Mouse (Mus musculus) heart, embryonic 13.5 days (tissue): ENCODE results near the gene Mxra7. TPM values are rescaled to one million over a fixed set of nuclear protein-coding genes. Genes with fewer than 3 reads are reported as not detected.
"Not testable (repeated sequence)": the region's sequence is repeated elsewhere in the genome, so short reads cannot be mapped to it uniquely, and the experiment has no call there.

Experiments used
- ATAC-seq: fragments of 200-750 bp; cut with Nextera tagmentation; 2 replicates; pipeline ENCODE4 v1.8.0; 2017; ENCODE audit warnings: moderate TSS enrichment; ENCODE audit not compliant: insufficient number of reproducible peaks, low FRiP score, low TSS enrichment; ENCODE audit errors: extremely low read depth
- H3K27ac ChIP-seq: fragments of 300-500 bp; sonication (generic); replicated peaks from 2 replicates; pipeline ENCODE4 v1.5.1; 2015; ENCODE audit warnings: moderate library complexity, mild to moderate bottlenecking, inconsistent platforms
- H3K27me3 ChIP-seq: fragments of 300-500 bp; sonication (generic); replicated peaks from 2 replicates; pipeline ENCODE4 v1.6.1; 2015; ENCODE audit warnings: mild to moderate bottlenecking, inconsistent platforms
- H3K36me3 ChIP-seq: fragments of 300-500 bp; sonication (generic); 2 replicates; pipeline ENCODE4 v1.6.1; 2015; ENCODE audit warnings: mild to moderate bottlenecking, inconsistent platforms
- H3K4me1 ChIP-seq: fragments of 300-500 bp; sonication (generic); 2 replicates; pipeline ENCODE4 v1.6.1; 2015; ENCODE audit warnings: inconsistent platforms
- H3K4me2 ChIP-seq: fragments of 300-500 bp; sonication (generic); 2 replicates; pipeline ENCODE4 v1.6.1; 2015; ENCODE audit warnings: inconsistent platforms, mild to moderate bottlenecking, moderate library complexity
- H3K4me3 ChIP-seq: fragments of 300-500 bp; sonication (generic); 2 replicates; pipeline ENCODE4 v1.5.1; 2015; ENCODE audit warnings: moderate library complexity, mild to moderate bottlenecking, inconsistent platforms
- H3K9ac ChIP-seq: fragments of 300-500 bp; sonication (generic); 2 replicates; pipeline ENCODE4 v1.6.1; 2015; ENCODE audit warnings: inconsistent platforms, mild to moderate bottlenecking, moderate library complexity
- H3K9me3 ChIP-seq: fragments of 300-500 bp; sonication (generic); 2 replicates; pipeline ENCODE4 v1.6.1; 2016; ENCODE audit warnings: inconsistent platforms
- WGBS: fragments of 180-500 bp; shearing (Covaris S2); methylation state at CpG from one replicate; pipeline ENCODE4 v1.1.7; 2015; ENCODE audit warnings: mixed read lengths; 5-methylcytosine and 5-hydroxymethylcytosine counted together
- polyA plus RNA-seq: library from polyadenylated mRNA; unstranded; fragments of >200 nt; fragmentation: Nextera tagmentation; extraction: Ambion mirVana; gene quantifications from 2 replicates; pipeline ENCODE4 v1.2.1, GENCODE M21; 2015

Mxra7 gene
- polyA plus RNA-seq, 1 experiment from 2014 or later = 19.3 TPM

DNA sequence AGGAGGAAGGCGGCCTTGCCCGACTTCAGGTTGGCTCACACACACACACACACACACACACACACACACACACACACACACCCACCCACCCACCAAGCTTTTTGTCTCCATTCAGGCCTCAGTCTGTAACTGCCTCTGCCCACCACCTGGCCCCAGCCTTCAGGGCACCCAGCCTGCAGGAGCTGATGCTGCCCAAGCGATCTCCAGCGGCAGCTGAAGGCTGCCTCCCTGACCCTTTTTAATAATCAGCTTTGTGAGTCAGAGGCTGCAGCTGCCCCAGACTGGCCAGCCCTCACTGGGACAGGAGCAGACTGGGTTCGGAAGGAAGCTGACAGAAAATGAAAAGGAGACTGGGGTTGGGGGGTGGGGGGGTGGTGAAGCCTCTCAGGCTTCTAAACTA is 2.6 kb downstream of the Mxra7 start:
- peak overlapping the region; percentile 10 for H3K4me3 ChIP-seq
- H3K9me3 ChIP-seq = no peaks in the 10 kb centered on the region
- H3K27ac ChIP-seq = peak overlapping the region; percentile 48; the same call in 1 of the 2 replicates
- H3K36me3 ChIP-seq = peaks cover 3% of the 10 kb centered on the region; the same call in 1 of the 2 replicates
- H3K9ac ChIP-seq = peak overlapping the region; percentile 45; the same call in 1 of the 2 replicates
- peaks cover 73% of the 10 kb centered on the region for H3K4me1 ChIP-seq
- no peak for ATAC-seq
- 60% methylated on average over 5 of the region's 5 CpGs for WGBS
- H3K27me3 ChIP-seq = no peaks in the 10 kb centered on the region
- peak overlapping the region; percentile 27; the same call in 1 of the 2 replicates for H3K4me2 ChIP-seq

DNA sequence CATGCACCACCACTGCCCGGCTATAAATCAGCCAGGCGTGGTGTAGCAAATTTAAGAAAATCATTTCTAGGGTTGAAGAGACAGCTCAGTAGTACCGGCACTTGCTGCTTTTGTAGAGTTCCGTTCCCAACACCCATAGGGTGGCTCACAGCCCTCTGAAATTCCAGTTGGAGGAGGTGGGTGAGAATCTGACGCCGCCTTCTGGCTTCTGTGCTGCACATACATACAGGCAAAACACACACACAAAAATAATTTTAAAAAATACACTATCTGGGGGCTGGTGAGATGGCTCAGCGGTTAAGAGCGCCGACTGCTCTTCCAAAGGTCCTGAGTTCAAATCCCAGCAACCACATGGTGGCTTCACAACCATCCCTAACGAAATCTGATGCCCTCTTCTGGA is 4.0 kb downstream of the Mxra7 start:
- H3K27me3 ChIP-seq, H3K9me3 ChIP-seq, H3K36me3 ChIP-seq, H3K9ac ChIP-seq, H3K4me3 ChIP-seq, H3K4me2 ChIP-seq, ATAC-seq, H3K27ac ChIP-seq: not testable (repeated sequence)
- peaks cover 79% of the 10 kb centered on the region for H3K4me1 ChIP-seq
- WGBS = 93% methylated on average over 10 of the region's 10 CpGs

DNA sequence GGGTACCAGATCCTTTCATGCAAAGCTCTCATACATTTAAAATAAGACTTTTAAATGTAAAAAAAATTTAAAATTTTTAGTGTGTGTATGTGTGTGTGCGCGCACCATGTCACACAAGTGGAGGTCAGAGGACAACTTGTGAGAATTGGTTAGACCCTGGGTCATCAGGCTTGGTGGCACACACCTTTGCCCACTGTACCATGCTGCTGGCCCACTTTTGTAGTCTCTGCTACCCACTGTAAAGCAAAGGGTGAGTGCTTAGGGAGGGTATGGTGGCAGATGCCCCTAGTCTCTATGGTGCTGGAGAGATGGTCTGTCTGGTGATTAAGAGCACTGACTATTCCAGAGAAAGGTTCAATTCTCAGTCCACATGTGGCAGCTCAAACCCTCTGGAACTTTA is 4.6 kb downstream of the Mxra7 start:
- H3K9me3 ChIP-seq = no peaks in the 10 kb centered on the region
- H3K9ac ChIP-seq = no peak overlapping the region
- WGBS = 98% methylated on average over 2 of the region's 2 CpGs
- ATAC-seq = no peak
- H3K4me1 ChIP-seq = peaks cover 77% of the 10 kb centered on the region
- no peak overlapping the region for H3K27ac ChIP-seq
- no peaks in the 10 kb centered on the region for H3K27me3 ChIP-seq
- no peak overlapping the region for H3K4me3 ChIP-seq
- peaks cover 3% of the 10 kb centered on the region; the same call in 1 of the 2 replicates for H3K36me3 ChIP-seq
- H3K4me2 ChIP-seq = no peak overlapping the region

DNA sequence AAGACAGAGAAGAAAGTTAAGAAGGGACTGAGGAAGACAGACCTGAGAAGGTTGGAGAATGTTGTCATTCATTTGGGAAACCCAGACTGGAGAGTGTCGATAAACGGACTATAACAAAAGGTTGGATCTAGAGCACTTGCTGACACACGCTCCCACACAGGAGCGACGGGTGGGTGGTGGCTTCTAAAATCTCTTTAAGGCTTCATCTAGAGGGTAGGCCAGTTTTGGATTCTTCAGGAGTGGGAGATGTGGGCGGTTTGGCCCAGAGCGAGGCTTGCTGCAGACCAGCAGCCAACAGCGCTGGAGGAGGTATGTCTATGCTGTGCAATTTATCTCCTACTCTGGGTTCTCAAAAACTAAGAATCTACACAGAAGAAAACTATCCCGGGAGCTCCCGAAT is 5.2 kb downstream of the Mxra7 start:
- H3K36me3 ChIP-seq = peaks cover 3% of the 10 kb centered on the region; the same call in 1 of the 2 replicates
- no peaks in the 10 kb centered on the region for H3K27me3 ChIP-seq
- peak overlapping the region; percentile 58 for H3K4me2 ChIP-seq
- H3K27ac ChIP-seq = peak overlapping the region; percentile 96
- H3K9ac ChIP-seq = peak overlapping the region; percentile 77
- no peaks in the 10 kb centered on the region for H3K9me3 ChIP-seq
- 81% methylated on average over 10 of the region's 10 CpGs for WGBS
- ATAC-seq = no peak
- peaks cover 74% of the 10 kb centered on the region for H3K4me1 ChIP-seq
- H3K4me3 ChIP-seq = no peak overlapping the region

DNA sequence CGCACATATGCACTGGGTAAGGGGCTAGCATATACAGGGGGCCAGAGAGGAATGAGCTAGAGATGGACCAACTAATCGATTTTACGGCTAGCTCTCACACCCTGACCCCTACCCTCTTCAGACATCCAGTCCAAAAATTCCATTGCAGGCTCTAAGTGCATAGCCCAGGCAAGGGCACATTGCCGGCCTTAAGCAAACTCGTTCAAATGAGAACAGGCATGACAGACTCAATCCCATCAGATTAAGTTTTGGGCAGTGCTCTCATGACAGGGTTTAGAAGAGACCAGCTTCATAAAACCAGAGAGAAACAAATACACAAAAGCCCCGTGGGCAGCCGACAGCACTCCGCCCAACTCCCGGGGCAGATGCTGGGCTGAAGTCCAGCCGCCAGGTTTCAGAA is 5.6 kb downstream of the Mxra7 start:
- H3K4me3 ChIP-seq = no peak overlapping the region

DNA sequence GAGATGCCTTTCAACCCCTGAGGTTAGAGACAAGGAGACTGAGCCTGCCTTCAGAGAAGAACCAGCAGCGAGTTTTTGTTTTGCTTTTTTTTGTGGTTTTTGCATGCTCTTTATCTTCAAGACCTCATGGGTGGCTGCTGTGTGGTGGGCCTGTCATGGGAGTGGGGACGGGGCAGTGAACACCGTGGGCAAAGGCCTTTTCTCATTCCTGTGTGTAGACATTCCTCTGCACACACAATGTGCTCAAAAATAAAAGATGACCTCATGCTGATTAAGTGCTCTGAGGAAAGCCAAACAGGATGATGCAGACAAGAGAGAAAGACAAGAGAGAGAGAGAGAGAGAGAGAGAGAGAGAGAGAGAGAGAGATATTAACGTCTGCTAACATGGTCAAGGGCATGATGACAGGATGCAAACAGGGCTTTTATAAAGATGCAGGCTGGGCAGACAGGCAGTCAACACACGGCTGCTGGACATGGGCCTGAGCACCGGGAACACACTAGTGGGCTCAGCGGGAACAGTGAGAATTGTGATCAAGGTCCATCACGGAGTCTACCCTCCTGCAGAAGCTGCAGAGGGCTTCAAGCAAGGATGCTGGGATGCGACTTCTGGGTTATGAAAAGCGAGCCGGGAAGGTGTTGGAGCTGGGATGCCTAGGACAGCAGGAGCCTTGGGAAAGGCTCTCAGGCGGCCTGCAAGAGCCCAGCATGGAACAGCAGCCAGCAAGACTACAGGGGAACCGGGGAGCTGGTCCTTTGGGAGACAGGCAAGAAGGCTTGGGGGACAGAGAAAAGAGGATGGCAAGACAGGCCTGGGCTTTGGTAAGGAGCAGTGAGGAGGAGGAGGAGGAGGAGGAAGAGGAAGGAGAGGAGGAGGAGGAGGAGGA is 6.5 kb downstream of the Mxra7 start:
- 27% methylated on average over 13 of the region's 13 CpGs for WGBS
- Histone ChIP-seq H3K4me1 (peaks cover 74% of the 10 kb centered on the region), H3K4me3 (peak overlapping the region; percentile 29), H3K27ac (peak overlapping the region; percentile 96), H3K27me3 (no peaks in the 10 kb centered on the region), H3K36me3 (peaks cover 3% of the 10 kb centered on the region; the same call in 1 of the 2 replicates), H3K4me2 (peak overlapping the region; percentile 58), H3K9me3 (no peaks in the 10 kb centered on the region), H3K9ac (peak overlapping the region; percentile 77)
- peak; percentile 29; the same call in 1 of the 2 replicates for ATAC-seq

More for the DNA sequence above, 5.6 kb downstream of the Mxra7 start:
- Histone ChIP-seq H3K9ac (peak overlapping the region; percentile 77), H3K27me3 (no peaks in the 10 kb centered on the region), H3K4me1 (peaks cover 74% of the 10 kb centered on the region), H3K9me3 (no peaks in the 10 kb centered on the region), H3K27ac (peak overlapping the region; percentile 96), H3K36me3 (peaks cover 3% of the 10 kb centered on the region; the same call in 1 of the 2 replicates), H3K4me2 (peak overlapping the region; percentile 58)
- no peak for ATAC-seq
- 64% methylated on average over 10 of the region's 10 CpGs for WGBS

DNA sequence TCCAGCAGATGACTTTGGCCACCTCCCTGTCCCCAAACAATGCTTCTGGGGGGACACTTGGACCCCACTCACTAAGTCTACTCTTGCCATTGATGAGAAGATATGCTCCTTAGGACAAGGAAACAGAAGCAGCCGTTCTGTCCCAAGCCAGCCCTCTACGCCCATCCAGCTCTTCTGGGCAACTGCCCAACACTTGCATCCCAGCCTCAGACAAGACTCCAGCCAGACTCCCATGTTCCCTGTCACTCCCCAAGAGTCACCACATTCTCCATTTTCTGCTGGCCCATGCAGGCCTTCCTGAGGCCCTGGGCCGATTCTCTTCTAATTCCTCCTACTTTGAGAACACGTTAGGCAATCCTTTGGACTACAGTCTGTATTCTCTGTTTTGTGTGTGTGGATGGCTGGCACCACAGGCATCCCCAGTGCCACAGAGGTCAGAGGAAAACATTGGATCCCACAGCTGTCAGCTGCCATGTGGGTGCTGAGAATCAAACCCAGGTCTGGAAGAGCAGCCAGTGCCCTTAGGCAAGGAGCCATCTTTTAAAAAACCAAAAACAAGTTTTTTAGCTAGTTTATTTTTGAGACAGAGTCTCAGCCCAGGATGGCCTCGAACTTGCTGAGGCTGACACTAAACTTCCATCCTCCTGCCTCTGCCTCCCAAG is 7.8 kb downstream of the Mxra7 start:
- H3K4me1 ChIP-seq = peaks cover 72% of the 10 kb centered on the region
- no peaks in the 10 kb centered on the region for H3K9me3 ChIP-seq
- peak overlapping the region; percentile 96 for H3K27ac ChIP-seq
- peaks cover 3% of the 10 kb centered on the region; the same call in 1 of the 2 replicates for H3K36me3 ChIP-seq
- no peak overlapping the region for H3K4me3 ChIP-seq
- no peak overlapping the region; the same call in 1 of the 2 replicates for H3K9ac ChIP-seq
- H3K27me3 ChIP-seq = no peaks in the 10 kb centered on the region
- H3K4me2 ChIP-seq = no peak overlapping the region
- no peak for ATAC-seq
- 73% methylated on average over 5 of the region's 5 CpGs for WGBS

DNA sequence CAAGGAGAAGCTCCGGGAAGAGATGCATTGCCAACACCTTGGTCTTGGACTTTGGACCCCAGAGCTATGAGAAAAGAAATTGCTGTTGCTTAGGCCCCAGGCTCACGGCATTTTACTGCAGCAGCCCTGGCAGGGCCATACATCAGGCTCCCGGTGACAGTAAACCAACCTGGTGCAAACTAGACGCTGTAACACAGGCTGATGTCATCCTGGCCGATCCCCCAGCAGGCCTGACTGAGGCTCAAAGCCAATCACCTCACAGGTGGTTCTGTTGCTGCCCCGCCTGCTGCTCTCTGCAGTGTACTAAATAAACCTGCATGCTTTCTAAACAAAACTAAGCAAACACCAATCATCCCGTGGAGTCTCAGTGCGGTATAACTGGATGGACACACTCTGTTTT is 9.1 kb downstream of the Mxra7 start:
- H3K27me3 ChIP-seq = no peaks in the 10 kb centered on the region
- no peak for ATAC-seq
- H3K9me3 ChIP-seq = no peaks in the 10 kb centered on the region
- peak overlapping the region; percentile 66; the same call in 1 of the 2 replicates for H3K27ac ChIP-seq
- peaks cover under 1% of the 10 kb centered on the region; the same call in 1 of the 2 replicates for H3K36me3 ChIP-seq
- H3K4me2 ChIP-seq = no peak overlapping the region
- H3K4me1 ChIP-seq = peaks cover 83% of the 10 kb centered on the region
- H3K9ac ChIP-seq = 0 out of 2 replicates have a peak overlapping the region, but pooled peaks have one; percentile 4
- H3K4me3 ChIP-seq = no peak overlapping the region
- 56% methylated on average over 8 of the region's 8 CpGs for WGBS

DNA sequence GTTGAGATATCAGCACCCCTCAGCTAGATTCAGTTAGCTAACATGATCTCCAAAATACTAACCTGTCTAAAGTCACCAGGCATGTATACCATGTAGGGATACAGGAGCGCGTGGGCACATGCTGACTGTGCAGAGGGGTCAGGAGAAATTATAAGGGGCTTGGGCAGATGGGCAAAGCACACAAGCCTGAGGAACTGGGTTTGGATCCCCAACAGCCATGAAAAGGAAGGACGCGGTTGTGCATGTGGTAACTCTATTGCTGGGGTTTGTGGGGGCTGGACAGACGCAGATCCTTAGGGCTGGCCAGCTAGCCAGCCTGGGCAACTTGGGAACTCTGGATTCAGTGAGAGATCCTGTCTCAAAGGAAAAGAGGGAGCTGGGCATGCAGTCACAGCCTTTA is 10.3 kb downstream of the Mxra7 start:
- Histone ChIP-seq H3K4me1 (peaks cover 90% of the 10 kb centered on the region), H3K4me3 (no peak overlapping the region), H3K36me3 (no peaks in the 10 kb centered on the region), H3K9ac (no peak overlapping the region), H3K27me3 (no peaks in the 10 kb centered on the region), H3K9me3 (no peaks in the 10 kb centered on the region), H3K27ac (no peak overlapping the region), H3K4me2 (no peak overlapping the region)
- ATAC-seq = no peak
- WGBS = 89% methylated on average over 5 of the region's 5 CpGs

DNA sequence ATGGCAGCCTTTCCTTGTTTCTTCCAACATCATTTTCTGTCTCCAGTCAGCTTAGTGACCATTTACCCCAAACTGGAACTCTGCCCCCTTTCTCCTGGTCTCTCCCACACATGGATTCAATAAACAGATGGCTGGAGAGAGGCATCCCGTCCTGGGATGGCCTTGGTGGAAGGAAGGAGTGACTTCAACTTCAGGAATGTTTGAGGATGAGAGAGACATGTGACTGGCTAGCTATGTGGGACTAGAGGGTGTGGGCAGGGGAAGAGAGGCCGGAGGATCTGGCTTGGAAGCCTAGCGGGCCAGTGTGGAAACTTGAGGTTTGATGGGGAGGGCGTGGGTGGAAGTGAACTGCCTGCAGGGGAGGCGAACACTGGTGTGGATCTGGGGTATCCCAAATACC is 11.1 kb downstream of the Mxra7 start:
- no peak for ATAC-seq

DNA sequence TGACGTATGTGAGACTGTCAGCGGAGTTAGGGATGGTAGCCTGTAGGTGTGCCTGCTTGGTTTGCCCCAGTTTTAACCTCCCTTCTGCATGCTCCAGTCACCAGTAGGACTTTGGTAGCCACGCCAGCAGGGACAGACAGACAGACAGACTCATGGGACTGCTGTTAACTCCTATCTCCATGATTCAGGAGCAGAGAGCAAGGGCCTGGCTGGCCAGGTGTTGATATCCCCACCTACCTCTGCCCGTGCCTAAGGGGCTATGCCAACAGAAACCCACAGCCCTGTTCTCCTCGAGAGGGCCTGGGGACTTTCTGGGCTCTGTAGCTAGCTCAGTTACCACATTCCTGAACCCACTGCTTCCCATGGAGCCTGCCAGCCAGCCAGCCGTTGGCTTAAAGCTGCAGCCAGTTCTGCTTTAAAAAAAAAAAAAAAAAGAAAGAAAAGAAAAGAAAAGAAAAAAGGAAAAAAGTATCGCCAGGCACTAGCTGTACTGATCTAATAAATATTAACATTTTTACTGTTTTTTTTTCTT is 12.9 kb downstream of the Mxra7 start:
- Histone ChIP-seq H3K27me3 (peaks cover 6% of the 10 kb centered on the region; the same call in 1 of the 2 replicates), H3K4me2 (0 out of 2 replicates have a peak overlapping the region, but pooled peaks have one; percentile 26), H3K9ac (peak overlapping the region; percentile 66), H3K4me3 (no peak overlapping the region), H3K9me3 (no peaks in the 10 kb centered on the region), H3K27ac (peak overlapping the region; percentile 86), H3K36me3 (no peaks in the 10 kb centered on the region), H3K4me1 (peaks cover 82% of the 10 kb centered on the region)
- 27% methylated on average over 7 of the region's 7 CpGs for WGBS
- no peak for ATAC-seq

More for the DNA sequence above, 11.1 kb downstream of the Mxra7 start:
- no peaks in the 10 kb centered on the region for H3K36me3 ChIP-seq
- no peaks in the 10 kb centered on the region for H3K9me3 ChIP-seq
- no peaks in the 10 kb centered on the region for H3K27me3 ChIP-seq
- H3K4me3 ChIP-seq = no peak overlapping the region
- H3K4me2 ChIP-seq = no peak overlapping the region
- H3K4me1 ChIP-seq = peaks cover 89% of the 10 kb centered on the region
- no peak overlapping the region for H3K27ac ChIP-seq
- no peak overlapping the region for H3K9ac ChIP-seq
- 52% methylated on average over 5 of the region's 5 CpGs for WGBS
